Mouse (Mus musculus) neural tube, embryonic 11.5 days (tissue): ENCODE measurements around the gene Rnf13. TPM values are rescaled to one million over a fixed set of nuclear protein-coding genes. Genes with fewer than 3 reads are reported as not detected.

Experiments
- ATAC-seq: fragments of 200-750 bp; cut with Nextera tagmentation; 2 replicates; pipeline ENCODE4 v1.8.0; 2017; ENCODE audit warnings: moderate number of reproducible peaks, mild to moderate bottlenecking, moderate TSS enrichment, moderate library complexity; ENCODE audit not compliant: insufficient read depth, low FRiP score, low TSS enrichment
- DNase-seq: peaks from one replicate; pipeline ENCODE4 v3.0.0-alpha.2; 2015; ENCODE audit warnings: low spot score
- H3K27ac ChIP-seq: fragments of 300-500 bp; sonication (generic); 2 replicates; pipeline ENCODE4 v1.5.1; 2014; ENCODE audit warnings: low read depth, mild to moderate bottlenecking, low read length
- H3K27me3 ChIP-seq: fragments of 300-500 bp; sonication (generic); 2 replicates; pipeline ENCODE4 v1.6.1; 2014; ENCODE audit warnings: mild to moderate bottlenecking, low read length, mixed read lengths; ENCODE audit not compliant: control insufficient read depth, insufficient read depth
- H3K36me3 ChIP-seq: fragments of 300-500 bp; sonication (generic); 2 replicates; pipeline ENCODE4 v1.6.1; 2014; ENCODE audit warnings: mild to moderate bottlenecking, low read length, moderate library complexity, mixed read lengths; ENCODE audit not compliant: control insufficient read depth, insufficient read depth
- H3K4me1 ChIP-seq: fragments of 300-500 bp; sonication (generic); 2 replicates; pipeline ENCODE4 v1.6.1; 2014; ENCODE audit warnings: low read length, mixed read lengths; ENCODE audit not compliant: control insufficient read depth, insufficient read depth
- H3K4me2 ChIP-seq: fragments of 300-500 bp; sonication (generic); 2 replicates; pipeline ENCODE4 v1.6.1; 2014; ENCODE audit warnings: low read depth, mild to moderate bottlenecking, moderate library complexity
- H3K4me3 ChIP-seq: fragments of 300-500 bp; sonication (generic); 2 replicates; pipeline ENCODE4 v1.5.1; 2014; ENCODE audit warnings: low read depth, low read length
- H3K9ac ChIP-seq: fragments of 300-500 bp; sonication (generic); 2 replicates; pipeline ENCODE4 v1.6.1; 2014; ENCODE audit warnings: mild to moderate bottlenecking, low read length
- H3K9me3 ChIP-seq: fragments of 300-500 bp; sonication (generic); 2 replicates; pipeline ENCODE4 v1.6.1; 2016; ENCODE audit warnings: low read length; ENCODE audit not compliant: control insufficient read depth
- WGBS: fragments of 180-500 bp; shearing (Covaris S2); extraction: QIAGEN DNeasy Blood & Tissue Kit; methylation state at CpG from one replicate; pipeline ENCODE4 v1.1.7; 2014; 5-methylcytosine and 5-hydroxymethylcytosine counted together
- polyA plus RNA-seq: library from polyadenylated mRNA; unstranded; fragments of >200 nt; fragmentation: Nextera tagmentation; extraction: Ambion mirVana; gene quantifications from 2 replicates; pipeline ENCODE4 v1.2.1, GENCODE M21; 2014

The Rnf13 gene
- polyA plus RNA-seq, 1 experiment from 2014 or later: 56.1 TPM

GRCm38 (mm10) chr3:57882945-57883344 lies 147.1 kb downstream of the Rnf13 start:
- Histone ChIP-seq H3K4me3 (no peak overlapping the region), H3K4me1 (no peaks in the 10 kb centered on the region), H3K27ac (no peak overlapping the region), H3K4me2 (no peak overlapping the region), H3K27me3 (no peaks in the 10 kb centered on the region), H3K9ac (no peak overlapping the region), H3K9me3 (no peaks in the 10 kb centered on the region), H3K36me3 (no peaks in the 10 kb centered on the region)
- ATAC-seq: no peak
- no peak for DNase-seq
- WGBS: 92% methylated on average over 3 of the region's 3 CpGs

Other genes starting within 250 kb of the Rnf13 start
- gene Wwtr1, start 160.2 kb upstream of the Rnf13 start, polyA plus RNA-seq: 11.9 and 12.5 TPM in 2 replicates
- 87.1 and 87.9 TPM in 2 replicates for gene Commd2, start 84.3 kb upstream of the Rnf13 start, polyA plus RNA-seq
- 0.08 TPM in 1 of 2 replicates, not detected in the other for gene Ankub1, start 43.3 kb upstream of the Rnf13 start, polyA plus RNA-seq
- 282 and 293 TPM in 2 replicates for gene Pfn2, start 112.0 kb downstream of the Rnf13 start, polyA plus RNA-seq